Mouse (Mus musculus): ENCODE results near the gene Qrich1.
"Not testable (repeated sequence)": the region's sequence is repeated elsewhere in the genome, so short reads cannot be mapped to it uniquely, and the experiment has no call there.

Qrich1 gene

DNA sequence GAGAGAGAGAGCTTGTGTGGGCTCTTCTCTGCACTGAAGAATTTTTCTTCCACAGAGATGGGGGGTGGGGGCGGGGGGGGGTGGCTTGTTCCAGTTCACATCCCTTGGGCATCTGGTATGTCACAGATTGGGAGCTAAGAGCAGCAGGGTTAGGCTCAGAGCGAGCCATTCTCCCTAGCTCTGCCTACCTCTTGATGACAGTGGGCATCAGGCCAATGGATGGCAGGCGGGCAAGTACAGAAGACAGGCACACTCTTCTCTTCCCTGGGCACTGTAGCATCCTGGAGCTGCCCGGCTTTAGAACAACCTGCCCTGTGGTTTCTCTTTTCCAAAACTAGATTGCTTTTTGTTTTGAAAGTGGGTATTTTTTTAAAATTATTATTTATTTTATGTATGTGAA lies 74.9 kb downstream of the Qrich1 start:
- DNase-seq: no peak

DNA sequence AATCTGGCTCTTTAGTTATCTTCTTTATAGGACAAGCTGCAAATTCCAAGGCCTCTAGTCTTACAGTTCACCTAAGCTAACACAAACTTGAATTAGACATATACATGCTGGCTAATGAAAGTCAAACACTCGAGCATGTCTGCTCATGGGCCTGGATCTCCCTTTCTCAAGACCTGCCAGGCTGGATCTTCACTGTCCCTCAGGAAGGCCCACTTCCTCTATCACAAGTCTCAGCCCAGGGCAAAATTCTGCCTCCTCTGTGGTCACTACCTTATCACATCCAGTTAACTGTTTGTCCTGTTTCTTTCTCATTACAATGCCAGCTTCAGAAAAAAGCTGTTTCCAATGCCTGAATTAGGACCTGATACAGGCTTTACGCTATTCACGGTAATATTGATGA lies 77.7 kb downstream of the Qrich1 start:
- DNase-seq: no peak

DNA sequence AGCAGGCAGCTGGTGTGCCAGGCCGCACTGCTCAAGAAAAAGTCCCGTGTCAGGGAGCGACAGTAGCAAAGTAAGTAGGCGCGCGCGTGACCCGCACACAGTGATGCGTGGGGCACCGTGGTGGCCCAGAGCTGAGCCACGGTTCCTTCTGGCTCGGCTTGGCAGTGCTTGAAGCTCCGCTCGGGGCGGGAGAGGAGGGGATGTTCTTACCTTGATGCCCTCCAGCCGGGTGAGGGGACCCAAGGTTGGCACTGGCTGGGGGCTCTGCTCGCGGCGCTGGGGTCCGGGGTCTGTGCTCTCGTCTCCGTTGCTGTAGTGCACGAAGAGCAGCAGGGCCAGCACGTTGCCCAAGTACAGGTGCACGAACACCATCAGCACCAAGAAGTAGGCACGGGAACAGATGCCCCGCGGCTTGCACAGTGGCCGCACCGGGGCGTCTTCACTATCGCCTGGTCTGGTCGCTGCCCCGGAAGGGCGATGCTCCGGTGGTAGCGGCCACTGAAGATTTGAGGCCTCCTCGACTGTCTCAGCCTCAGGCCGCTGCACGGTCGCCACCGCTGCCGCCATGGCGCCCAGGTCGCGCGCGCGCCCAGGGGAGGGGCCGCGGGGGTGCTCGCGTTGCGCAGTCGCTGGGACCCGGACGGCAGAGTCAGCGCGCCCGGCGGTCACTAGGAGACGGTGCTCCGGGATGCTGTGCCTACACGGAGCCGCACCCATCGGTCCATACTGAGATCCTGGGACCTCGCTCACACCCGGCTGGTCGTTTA lies 80.6 kb downstream of the Qrich1 start, which contains the start of gene P4htm:
P4htm (minus strand) TSS at position 670 of the 767 bp plus-strand sequence.
- peak; percentile 86 for DNase-seq

DNA sequence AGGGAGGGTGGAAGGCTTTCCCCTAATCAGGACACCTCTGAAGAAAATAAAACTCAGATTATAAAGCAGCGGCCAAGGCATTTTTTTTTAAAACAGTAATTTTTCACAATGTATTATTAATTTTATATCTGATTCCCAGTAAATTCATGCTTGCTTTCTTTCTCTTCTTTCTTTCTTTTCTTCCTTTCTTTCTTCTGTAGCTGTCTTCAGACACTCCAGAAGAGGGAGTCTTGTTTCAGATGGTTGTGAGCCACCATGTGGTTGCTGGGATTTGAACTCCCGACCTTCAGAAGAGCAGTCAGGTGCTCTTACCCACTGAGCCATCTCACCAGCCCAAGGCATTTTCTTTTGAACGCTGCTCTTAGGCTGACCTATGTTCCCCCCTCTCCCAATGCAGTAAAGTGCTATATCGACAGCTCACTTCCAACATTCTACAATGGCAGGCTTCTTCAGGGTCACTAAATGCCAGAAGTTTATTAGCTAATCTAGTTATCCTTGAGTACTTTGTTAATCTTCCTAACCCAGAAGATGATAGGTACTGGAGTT lies 82.5 kb downstream of the Qrich1 start:
- DNase-seq: no peak

GRCm38 (mm10) chr9:108600011-108600410 lies 83.4 kb downstream of the Qrich1 start:
- no peak for DNase-seq

- DNase-seq: no peak
Observed at GRCm38 (mm10) chr9:108601986-108602385, 85.4 kb downstream of the Qrich1 start.

GRCm38 (mm10) chr9:108607929-108608328 lies 91.3 kb downstream of the Qrich1 start:
- DNase-seq: not testable (repeated sequence)

GRCm38 (mm10) chr9:108608889-108609288 lies 92.3 kb downstream of the Qrich1 start:
- no peak for DNase-seq

All from right cerebral cortex, adult 18-20 months (tissue).